Mouse (Mus musculus) midbrain, embryonic 16.5 days (tissue): ENCODE results near the gene Slc30a9. TPM values are rescaled to one million over a fixed set of nuclear protein-coding genes. Genes with fewer than 3 reads are reported as not detected.

Experiments used
- ATAC-seq: fragments of 200-750 bp; cut with Nextera tagmentation; 2 replicates; pipeline ENCODE4 v1.8.0; 2017; ENCODE audit warnings: moderate TSS enrichment
- H3K27ac ChIP-seq: fragments of 300-500 bp; sonication (generic); 2 replicates; pipeline ENCODE4 v1.5.1; 2014; ENCODE audit warnings: mild to moderate bottlenecking, low read length, mixed read lengths
- H3K27me3 ChIP-seq: fragments of 300-500 bp; sonication (generic); 2 replicates; pipeline ENCODE4 v1.6.1; 2014; ENCODE audit warnings: low read depth, low read length, mixed read lengths; ENCODE audit not compliant: control insufficient read depth, insufficient read depth
- H3K36me3 ChIP-seq: fragments of 300-500 bp; sonication (generic); 2 replicates; pipeline ENCODE4 v1.6.1; 2014; ENCODE audit warnings: mild to moderate bottlenecking, low read length, moderate library complexity, mixed read lengths; ENCODE audit not compliant: control insufficient read depth, insufficient read depth
- H3K4me1 ChIP-seq: fragments of 300-500 bp; sonication (generic); 2 replicates; pipeline ENCODE4 v1.6.1; 2014; ENCODE audit warnings: mild to moderate bottlenecking, low read length, mixed read lengths; ENCODE audit not compliant: control insufficient read depth, insufficient read depth
- H3K4me2 ChIP-seq: fragments of 300-500 bp; sonication (generic); 2 replicates; pipeline ENCODE4 v1.6.1; 2014; ENCODE audit warnings: mild to moderate bottlenecking, low read length, mixed read lengths
- H3K4me3 ChIP-seq: fragments of 300-500 bp; sonication (generic); 2 replicates; pipeline ENCODE4 v1.5.1; 2014; ENCODE audit warnings: low read depth, mild to moderate bottlenecking, low read length, moderate library complexity, mixed read lengths
- H3K9ac ChIP-seq: fragments of 300-500 bp; sonication (generic); 2 replicates; pipeline ENCODE4 v1.6.1; 2014; ENCODE audit warnings: low read depth, low read length, mixed read lengths
- H3K9me3 ChIP-seq: fragments of 300-500 bp; sonication (generic); replicated peaks from 2 replicates; pipeline ENCODE4 v1.6.1; 2014; ENCODE audit warnings: mild to moderate bottlenecking, low read length, mixed read lengths; ENCODE audit not compliant: control insufficient read depth, poor library complexity, severe bottlenecking
- WGBS: fragments of 180-500 bp; shearing (Covaris S2); extraction: QIAGEN DNeasy Blood & Tissue Kit; methylation state at CpG from one replicate; pipeline ENCODE4 v1.1.7; 2014; 5-methylcytosine and 5-hydroxymethylcytosine counted together
- polyA plus RNA-seq: library from polyadenylated mRNA; unstranded; fragments of >200 nt; fragmentation: Nextera tagmentation; extraction: Ambion mirVana; gene quantifications from 2 replicates; pipeline ENCODE4 v1.2.1, GENCODE M21; 2015

Slc30a9 gene
- polyA plus RNA-seq, 1 experiment from 2014 or later, result 174 TPM

DNA sequence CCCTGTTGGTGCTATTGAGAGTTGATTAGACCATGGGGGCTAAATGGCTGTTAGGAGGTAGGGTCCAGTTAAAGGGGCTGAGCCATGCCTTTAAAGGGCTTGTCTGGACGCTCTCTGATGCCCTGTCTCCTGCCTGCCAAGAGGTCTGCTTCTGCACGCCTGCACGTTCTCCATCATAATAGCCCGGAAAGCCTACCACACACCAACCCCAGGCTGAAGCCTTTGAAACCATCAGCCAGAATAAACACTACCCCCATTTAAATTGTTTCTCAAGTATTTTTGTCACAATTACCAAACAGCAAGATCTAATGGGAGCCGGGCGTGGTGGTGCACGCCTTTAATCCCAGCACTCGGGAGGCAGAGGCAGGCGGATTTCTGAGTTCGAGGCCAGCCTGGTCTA lies 55.6 kb downstream of the Slc30a9 start:
- Histone ChIP-seq H3K36me3 (no peaks in the 10 kb centered on the region), H3K4me1 (no peaks in the 10 kb centered on the region), H3K27me3 (no peaks in the 10 kb centered on the region), H3K9ac (no peak overlapping the region), H3K4me2 (no peak overlapping the region), H3K27ac (no peak overlapping the region), H3K4me3 (no peak overlapping the region), H3K9me3 (no peaks in the 10 kb centered on the region)
- no peak for ATAC-seq
- 93% methylated on average over 10 of the region's 10 CpGs for WGBS

DNA sequence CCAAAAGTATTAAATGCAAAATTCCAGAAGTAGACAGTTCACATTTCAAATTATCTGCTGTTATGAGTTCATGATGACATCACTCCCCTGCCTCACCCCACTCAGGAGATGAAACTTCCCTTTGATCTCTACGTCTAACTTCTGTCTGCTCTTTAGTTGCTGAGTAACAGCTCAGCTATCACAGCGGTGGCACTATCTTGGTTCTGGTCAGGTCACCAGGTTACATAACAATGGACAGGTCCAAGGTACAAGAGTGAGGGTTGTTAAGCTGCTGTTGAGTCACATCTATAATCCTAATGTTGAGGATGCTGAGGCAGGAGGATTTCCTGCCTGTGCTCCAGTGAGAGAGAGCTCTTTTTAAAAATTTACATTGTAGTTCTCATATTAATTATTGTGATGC lies 56.2 kb downstream of the Slc30a9 start:
- no peak for ATAC-seq

GRCm38 (mm10) chr5:67377044-67377621 lies 70.4 kb downstream of the Slc30a9 start:
- Histone ChIP-seq H3K4me1 (no peaks in the 10 kb centered on the region), H3K9ac (no peak overlapping the region), H3K4me3 (no peak overlapping the region), H3K36me3 (no peaks in the 10 kb centered on the region), H3K4me2 (no peak overlapping the region), H3K27me3 (no peaks in the 10 kb centered on the region), H3K9me3 (no peaks in the 10 kb centered on the region), H3K27ac (no peak overlapping the region)
- ATAC-seq, result no peak
- 87% methylated on average over 8 of the region's 8 CpGs for WGBS

More for the DNA sequence above, 56.2 kb downstream of the Slc30a9 start:
- Histone ChIP-seq H3K4me2 (no peak overlapping the region), H3K27me3 (no peaks in the 10 kb centered on the region), H3K9ac (no peak overlapping the region), H3K4me3 (no peak overlapping the region), H3K36me3 (no peaks in the 10 kb centered on the region), H3K27ac (no peak overlapping the region), H3K4me1 (no peaks in the 10 kb centered on the region), H3K9me3 (no peaks in the 10 kb centered on the region)
- 85% methylated on average over 2 of the region's 2 CpGs for WGBS

DNA sequence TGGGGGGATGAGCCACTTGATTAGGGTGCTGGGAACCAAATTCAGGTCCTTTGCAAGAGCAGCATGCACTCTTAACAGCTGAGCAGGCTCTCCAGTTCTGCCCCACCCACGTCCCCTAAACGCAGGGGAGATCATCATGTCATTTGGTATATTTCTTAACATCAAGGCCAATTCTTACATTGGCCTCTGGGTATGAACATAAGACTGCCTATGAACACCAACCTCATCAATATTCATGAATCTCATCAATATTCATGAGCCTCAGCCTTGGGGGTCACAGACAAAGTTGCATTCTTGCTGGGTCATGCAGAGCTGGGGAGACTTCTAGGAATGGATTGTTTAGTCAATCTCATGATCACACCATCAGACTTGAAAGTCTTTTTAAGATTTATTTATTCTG lies 74.9 kb downstream of the Slc30a9 start:
- ATAC-seq, result no peak
- Histone ChIP-seq H3K4me2 (no peak overlapping the region), H3K27ac (no peak overlapping the region), H3K27me3 (no peaks in the 10 kb centered on the region), H3K9me3 (no peaks in the 10 kb centered on the region), H3K4me1 (no peaks in the 10 kb centered on the region), H3K36me3 (no peaks in the 10 kb centered on the region), H3K9ac (no peak overlapping the region), H3K4me3 (no peak overlapping the region)
- WGBS, result 61% methylated on average over 2 of the region's 2 CpGs

GRCm38 (mm10) chr5:67382556-67382955 lies 75.8 kb downstream of the Slc30a9 start:
- Histone ChIP-seq H3K27ac (no peak overlapping the region), H3K4me1 (no peaks in the 10 kb centered on the region), H3K36me3 (no peaks in the 10 kb centered on the region), H3K4me3 (no peak overlapping the region), H3K4me2 (no peak overlapping the region), H3K9ac (no peak overlapping the region), H3K9me3 (no peaks in the 10 kb centered on the region), H3K27me3 (no peaks in the 10 kb centered on the region)
- 91% methylated on average over 7 of the region's 7 CpGs for WGBS
- no peak for ATAC-seq

- Histone ChIP-seq H3K27me3 (no peaks in the 10 kb centered on the region), H3K9me3 (no peaks in the 10 kb centered on the region), H3K36me3 (no peaks in the 10 kb centered on the region; the same call in 1 of the 2 replicates), H3K4me1 (no peaks in the 10 kb centered on the region), H3K9ac (no peak overlapping the region), H3K27ac (no peak overlapping the region), H3K4me2 (no peak overlapping the region), H3K4me3 (no peak overlapping the region)
- WGBS, result 88% methylated on average over 6 of the region's 6 CpGs
- no peak for ATAC-seq
These were observed 87.2 kb downstream of the Slc30a9 start for GRCm38 (mm10) chr5:67393951-67394350.

DNA sequence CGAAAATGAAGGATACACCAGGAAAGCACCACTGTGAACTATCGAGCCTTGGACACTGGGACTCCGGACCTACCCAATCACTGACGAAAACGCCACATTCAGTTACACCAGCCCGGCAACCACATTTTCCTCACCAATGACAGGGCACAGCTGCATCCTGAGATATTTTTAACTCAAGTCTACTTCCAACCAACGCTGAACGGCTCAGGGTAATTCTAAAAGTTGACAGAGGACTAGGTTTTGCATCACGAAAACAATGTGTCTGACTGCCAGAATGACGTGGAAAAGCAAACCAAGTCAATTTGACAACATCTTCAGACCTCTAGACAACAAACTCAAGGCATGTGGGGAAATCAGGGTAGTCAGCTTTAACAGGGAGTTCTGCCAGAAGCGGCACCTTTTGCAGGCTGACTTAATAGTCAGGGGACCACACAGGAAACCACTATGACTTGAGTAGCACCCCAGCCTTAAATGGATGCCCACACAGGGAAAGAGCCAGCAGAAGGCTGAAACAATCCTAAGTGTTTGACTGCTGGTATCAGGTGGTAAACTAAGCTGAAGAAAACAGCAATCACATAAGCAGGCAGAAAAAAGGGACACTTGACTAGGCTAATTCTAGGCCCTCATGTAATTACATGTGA lies 88.6 kb downstream of the Slc30a9 start:
- no peak overlapping the region for H3K27ac ChIP-seq
- no peak overlapping the region for H3K4me3 ChIP-seq
- 92% methylated on average over 11 of the region's 11 CpGs for WGBS
- H3K36me3 ChIP-seq, result no peaks in the 10 kb centered on the region; the same call in 1 of the 2 replicates
- H3K9ac ChIP-seq, result no peak overlapping the region
- H3K9me3 ChIP-seq, result no peaks in the 10 kb centered on the region
- H3K27me3 ChIP-seq, result no peaks in the 10 kb centered on the region
- no peak overlapping the region for H3K4me2 ChIP-seq
- ATAC-seq, result no peak
- H3K4me1 ChIP-seq, result no peaks in the 10 kb centered on the region

GRCm38 (mm10) chr5:67397186-67397585 lies 90.4 kb downstream of the Slc30a9 start:
- Histone ChIP-seq H3K27ac (no peak overlapping the region), H3K36me3 (no peaks in the 10 kb centered on the region; the same call in 1 of the 2 replicates), H3K27me3 (no peaks in the 10 kb centered on the region), H3K4me2 (no peak overlapping the region), H3K4me3 (no peak overlapping the region), H3K9ac (no peak overlapping the region), H3K9me3 (no peaks in the 10 kb centered on the region), H3K4me1 (no peaks in the 10 kb centered on the region)
- ATAC-seq, result no peak
- 89% methylated on average over 14 of the region's 14 CpGs for WGBS

- Histone ChIP-seq H3K4me2 (peak overlapping the region; percentile 29), H3K27me3 (no peaks in the 10 kb centered on the region), H3K9ac (no peak overlapping the region), H3K4me1 (no peaks in the 10 kb centered on the region), H3K36me3 (peaks cover 3% of the 10 kb centered on the region; the same call in 1 of the 2 replicates), H3K4me3 (no peak overlapping the region), H3K9me3 (no peaks in the 10 kb centered on the region), H3K27ac (peak overlapping the region; percentile 55)
- ATAC-seq, result peak; percentile 47
- 62% methylated on average over 28 of the region's 28 CpGs for WGBS
These were observed 93.3 kb downstream of the Slc30a9 start for GRCm38 (mm10) chr5:67399876-67400607.
